Mouse (Mus musculus): Measurements from ENCODE around the gene Aldh1l2. TPM values are rescaled to one million over a fixed set of nuclear protein-coding genes. Genes with fewer than 3 reads are reported as not detected.

Aldh1l2 gene
- total RNA-seq (2014; rRNA removed): 21.5 and 27.4 TPM in 2 replicates
- polyA plus RNA-seq (2015; fragmentation: Nextera tagmentation; extraction: Ambion mirVana): 8.7 and 10.8 TPM in 2 replicates

DNA sequence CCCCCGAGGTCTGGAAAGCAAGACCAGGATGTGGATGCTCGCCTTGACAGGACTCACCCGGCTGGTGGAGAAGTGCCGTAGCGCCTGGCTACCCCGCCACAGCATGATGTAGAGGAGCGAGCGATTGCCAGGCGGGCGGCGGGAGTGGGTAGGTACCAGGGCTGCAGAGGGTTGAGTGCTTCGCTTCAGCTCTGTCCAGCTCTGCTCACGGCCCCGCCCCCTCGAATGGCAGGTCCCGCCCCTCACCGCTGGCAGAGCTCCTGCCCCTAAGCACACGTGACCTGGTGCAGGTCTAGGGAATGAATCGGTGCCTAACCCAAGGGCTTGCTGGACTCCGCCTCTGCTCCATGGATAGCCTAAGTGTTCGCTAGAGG is at the start of gene Aldh1l2:
Gene Aldh1l2 (minus strand): TSS at position 231 of the 374 bp plus-strand sequence.
- under 1% methylated on average over 19 of the region's 21 CpGs for WGBS
- Histone ChIP-seq H3K9me3 (ENCODE audit: low read length) (no peaks in the 10 kb centered on the region), H3K4me3 (ENCODE audit: low read depth, low read length) (peak within 1 kb of the TSS; percentile 59), H3K9ac (replicated peaks; ENCODE audit: low read length, poor library complexity, severe bottlenecking) (peak within 1 kb of the TSS; percentile 85), H3K36me3 (ENCODE audit: insufficient read depth, low read length) (no peaks in the 10 kb centered on the region), H3K4me2 (ENCODE audit: low read depth, low read length, poor library complexity, severe bottlenecking) (peak within 1 kb of the TSS; percentile 78), H3K27me3 (ENCODE audit: insufficient read depth, low read length) (no peaks in the 10 kb centered on the region), H3K27ac (ENCODE audit: low read depth, low read length) (peak within 1 kb of the TSS; percentile 77), H3K4me1 (ENCODE audit: insufficient read depth, low read length) (no peaks in the 10 kb centered on the region)
- peak; percentile 82 for DNase-seq (ENCODE audit: low spot score)
- no peak for TF ChIP-seq CTCF (IDR thresholded peaks at IDR 0.05)
- peak; percentile 92 for ATAC-seq (ENCODE audit: low FRiP score)

DNA sequence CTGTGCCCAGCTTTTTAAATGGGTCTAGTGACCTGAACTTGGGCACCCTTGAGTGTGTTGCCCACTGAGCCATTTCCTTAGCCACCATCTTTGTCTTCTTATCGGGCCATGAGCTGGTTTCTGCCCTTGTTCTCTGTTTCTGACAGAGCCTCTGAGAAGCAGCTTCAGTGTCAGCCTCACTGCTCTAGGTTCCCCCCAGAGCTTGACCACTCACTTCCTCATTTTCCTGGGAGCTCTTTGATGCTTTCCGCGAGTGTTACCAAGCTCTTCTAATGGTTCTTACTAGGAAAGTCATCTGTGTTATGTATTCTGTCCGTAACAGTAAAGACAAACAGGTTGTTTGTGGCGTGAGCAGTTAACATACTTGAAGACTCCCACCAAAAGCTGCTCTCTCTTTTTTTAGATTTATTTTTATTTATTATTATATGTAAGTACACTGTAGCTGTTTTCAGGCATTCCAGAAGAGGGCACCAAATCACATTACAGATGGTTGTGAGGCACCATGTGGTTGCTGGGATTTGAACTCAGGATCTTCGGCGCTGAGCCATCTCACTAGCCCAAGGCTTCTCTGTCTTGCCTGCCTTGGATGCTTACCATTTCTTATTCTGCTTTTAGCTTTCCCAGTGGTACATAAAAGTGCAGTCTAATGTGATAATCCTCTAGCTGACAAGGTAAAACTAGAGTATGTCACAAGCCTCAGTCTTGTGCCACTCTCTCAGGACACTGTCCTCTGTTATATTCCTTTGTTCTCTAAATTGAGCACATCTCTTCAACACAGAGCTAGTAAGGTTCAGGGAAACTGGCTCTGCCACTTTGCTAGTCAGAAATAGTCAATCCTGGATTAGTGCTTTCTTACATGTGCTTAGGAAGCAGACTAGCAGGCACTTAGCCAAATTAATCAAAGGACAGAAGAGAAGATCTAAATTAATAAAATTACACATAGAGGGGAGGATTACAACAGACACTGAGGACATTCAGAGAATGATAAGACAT is 31.8 kb upstream of the Aldh1l2 start:
- H3K27me3 ChIP-seq (ENCODE audit: insufficient read depth, low read length): no peaks in the 10 kb centered on the region
- DNase-seq (ENCODE audit: low spot score): no peak
- no peaks in the 10 kb centered on the region for H3K4me1 ChIP-seq (ENCODE audit: insufficient read depth, low read length)
- H3K9ac ChIP-seq (replicated peaks; ENCODE audit: low read length, poor library complexity, severe bottlenecking): no peak overlapping the region
- no peak overlapping the region for H3K4me2 ChIP-seq (ENCODE audit: low read depth, low read length, poor library complexity, severe bottlenecking)
- H3K4me3 ChIP-seq (ENCODE audit: low read depth, low read length): no peak overlapping the region
- ATAC-seq (ENCODE audit: low FRiP score): no peak
- WGBS: 98% methylated on average over 7 of the region's 7 CpGs
- peak; percentile 28 for TF ChIP-seq CTCF (IDR thresholded peaks at IDR 0.05)
- no peaks in the 10 kb centered on the region for H3K9me3 ChIP-seq (ENCODE audit: low read length)
- no peak overlapping the region for H3K27ac ChIP-seq (ENCODE audit: low read depth, low read length)
- H3K36me3 ChIP-seq (ENCODE audit: insufficient read depth, low read length): peaks cover 44% of the 10 kb centered on the region

GRCm38 (mm10) chr10:83563005-83563404 is 29.1 kb upstream of the Aldh1l2 start:
- TF ChIP-seq CTCF (IDR thresholded peaks at IDR 0.05): no peak
- Histone ChIP-seq H3K4me2 (ENCODE audit: low read depth, low read length, poor library complexity, severe bottlenecking) (no peak overlapping the region), H3K4me3 (ENCODE audit: low read depth, low read length) (no peak overlapping the region), H3K9me3 (ENCODE audit: low read length) (no peaks in the 10 kb centered on the region), H3K4me1 (ENCODE audit: insufficient read depth, low read length) (no peaks in the 10 kb centered on the region), H3K27ac (ENCODE audit: low read depth, low read length) (no peak overlapping the region), H3K9ac (replicated peaks; ENCODE audit: low read length, poor library complexity, severe bottlenecking) (no peak overlapping the region), H3K36me3 (ENCODE audit: insufficient read depth, low read length) (peaks cover 49% of the 10 kb centered on the region), H3K27me3 (ENCODE audit: insufficient read depth, low read length) (no peaks in the 10 kb centered on the region)
- no peak for ATAC-seq (ENCODE audit: low FRiP score)
- no peak for DNase-seq (ENCODE audit: low spot score)

- Histone ChIP-seq H3K36me3 (ENCODE audit: insufficient read depth, low read length) (peaks cover 7% of the 10 kb centered on the region), H3K4me3 (ENCODE audit: low read depth, low read length) (no peak overlapping the region)
These were observed 11.4 kb upstream of the Aldh1l2 start for GRCm38 (mm10) chr10:83545341-83545740.

DNA sequence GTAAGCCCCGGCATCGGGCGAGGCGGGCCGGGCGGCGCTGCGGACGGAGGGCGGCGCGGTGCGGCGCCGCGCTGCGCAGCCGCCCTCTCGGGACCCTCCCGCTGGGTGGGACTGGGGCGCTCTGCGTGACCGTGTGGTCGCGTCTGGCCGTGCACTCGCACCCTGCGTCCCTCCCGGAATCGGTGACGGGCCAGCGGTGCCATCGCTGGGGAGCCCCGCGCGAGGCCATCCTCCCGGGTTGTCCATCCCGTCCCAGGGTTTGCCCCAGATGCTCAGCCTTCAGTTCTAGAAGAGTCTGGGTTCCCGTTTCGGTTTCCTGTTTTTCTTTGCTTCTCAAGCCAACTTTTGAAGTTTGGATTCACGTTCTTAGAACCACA is 10.2 kb upstream of the Aldh1l2 start:
- Histone ChIP-seq H3K27me3 (ENCODE audit: insufficient read depth, low read length) (no peaks in the 10 kb centered on the region), H3K4me2 (ENCODE audit: low read depth, low read length, poor library complexity, severe bottlenecking) (peak overlapping the region; percentile 44), H3K27ac (ENCODE audit: low read depth, low read length) (peak overlapping the region; percentile 91), H3K9me3 (ENCODE audit: low read length) (no peaks in the 10 kb centered on the region), H3K36me3 (ENCODE audit: insufficient read depth, low read length) (no peaks in the 10 kb centered on the region), H3K4me1 (ENCODE audit: insufficient read depth, low read length) (peaks cover 7% of the 10 kb centered on the region; the same call in 1 of the 2 replicates), H3K4me3 (ENCODE audit: low read depth, low read length) (peak overlapping the region; percentile 77), H3K9ac (replicated peaks; ENCODE audit: low read length, poor library complexity, severe bottlenecking) (peak overlapping the region; percentile 81)
- peak; percentile 40 for DNase-seq (ENCODE audit: low spot score)
- peak; percentile 9; the same call in 1 of the 2 replicates for TF ChIP-seq CTCF (IDR thresholded peaks at IDR 0.05)
- ATAC-seq (ENCODE audit: low FRiP score): peak; percentile 91
- 0% methylated on average over 32 of the region's 41 CpGs for WGBS

More at GRCm38 (mm10) chr10:83545341-83545740, 11.4 kb upstream of the Aldh1l2 start:
- WGBS: 76% methylated on average over 3 of the region's 3 CpGs
- ATAC-seq (ENCODE audit: low FRiP score) (no peak), DNase-seq (ENCODE audit: low spot score) (no peak)
- Histone ChIP-seq H3K4me1 (ENCODE audit: insufficient read depth, low read length) (peaks cover 7% of the 10 kb centered on the region; the same call in 1 of the 2 replicates), H3K9ac (replicated peaks; ENCODE audit: low read length, poor library complexity, severe bottlenecking) (no peak overlapping the region), H3K4me2 (ENCODE audit: low read depth, low read length, poor library complexity, severe bottlenecking) (peak overlapping the region; percentile 44), H3K9me3 (ENCODE audit: low read length) (no peaks in the 10 kb centered on the region), H3K27ac (ENCODE audit: low read depth, low read length) (no peak overlapping the region), H3K27me3 (ENCODE audit: insufficient read depth, low read length) (no peaks in the 10 kb centered on the region)
- TF ChIP-seq CTCF (IDR thresholded peaks at IDR 0.05): no peak
